Mouse (Mus musculus) liver, embryonic 16.5 days (tissue): Measurements from ENCODE around the gene Zp1. TPM values are rescaled to one million over a fixed set of nuclear protein-coding genes. Genes with fewer than 3 reads are reported as not detected.

Experiments
- ATAC-seq: fragments of 200-750 bp; cut with Nextera tagmentation; 2 replicates; pipeline ENCODE4 v1.8.0; 2017; ENCODE audit warnings: low read depth, mild to moderate bottlenecking, moderate number of reproducible peaks, moderate library complexity
- H3K27ac ChIP-seq: fragments of 300-500 bp; sonication (generic); 2 replicates; pipeline ENCODE4 v1.5.1; 2014; ENCODE audit warnings: mild to moderate bottlenecking, low read length
- H3K27me3 ChIP-seq: fragments of 300-500 bp; sonication (generic); 2 replicates; pipeline ENCODE4 v1.6.1; 2014; ENCODE audit warnings: low read depth, low read length, mixed read lengths; ENCODE audit not compliant: control insufficient read depth, insufficient read depth
- H3K36me3 ChIP-seq: fragments of 300-500 bp; sonication (generic); 2 replicates; pipeline ENCODE4 v1.6.1; 2014; ENCODE audit warnings: mild to moderate bottlenecking; ENCODE audit not compliant: control insufficient read depth, insufficient read depth
- H3K4me1 ChIP-seq: fragments of 300-500 bp; sonication (generic); 2 replicates; pipeline ENCODE4 v1.6.1; 2014; ENCODE audit warnings: low read depth, low read length, mixed read lengths; ENCODE audit not compliant: control insufficient read depth
- H3K4me2 ChIP-seq: fragments of 300-500 bp; sonication (generic); 2 replicates; pipeline ENCODE4 v1.6.1; 2014; ENCODE audit warnings: low read depth, low read length, mixed read lengths
- H3K4me3 ChIP-seq: fragments of 300-500 bp; sonication (generic); 2 replicates; pipeline ENCODE4 v1.5.1; 2014; ENCODE audit warnings: low read depth, mild to moderate bottlenecking, low read length
- H3K9ac ChIP-seq: fragments of 300-500 bp; sonication (generic); 2 replicates; pipeline ENCODE4 v1.6.1; 2014; ENCODE audit warnings: low read depth, low read length
- H3K9me3 ChIP-seq: fragments of 300-500 bp; sonication (generic); replicated peaks from 2 replicates; pipeline ENCODE4 v1.6.1; 2016; ENCODE audit warnings: low read length; ENCODE audit not compliant: control insufficient read depth
- WGBS: fragments of 180-500 bp; shearing (Covaris S2); extraction: QIAGEN DNeasy Blood & Tissue Kit; methylation state at CpG from one replicate; pipeline ENCODE4 v1.1.7; 2014; ENCODE audit not compliant: insufficient replicate concordance; 5-methylcytosine and 5-hydroxymethylcytosine counted together
- polyA plus RNA-seq: library from polyadenylated mRNA; unstranded; fragments of >200 nt; fragmentation: Nextera tagmentation; extraction: Ambion mirVana; gene quantifications from 2 replicates; pipeline ENCODE4 v1.2.1, GENCODE M21; 2015

The Zp1 gene
- polyA plus RNA-seq, 1 experiment from 2014 or later: not detected

GRCm38 (mm10) chr19:10948416-10948815 lies 28.0 kb upstream of the Zp1 start:
- WGBS: under 1% methylated on average over 20 of the region's 20 CpGs

GRCm38 (mm10) chr19:10947219-10947618 lies 26.8 kb upstream of the Zp1 start:
- peak overlapping the region; percentile 17 for H3K27ac ChIP-seq

More at GRCm38 (mm10) chr19:10948416-10948815, 28.0 kb upstream of the Zp1 start:
- H3K4me1 ChIP-seq: peaks cover 25% of the 10 kb centered on the region
- no peak for ATAC-seq
- H3K9ac ChIP-seq: peak overlapping the region; percentile 73
- 0 out of 2 replicates have a peak overlapping the region, but pooled peaks have one; percentile 24 for H3K27ac ChIP-seq
- H3K9me3 ChIP-seq: no peaks in the 10 kb centered on the region
- H3K36me3 ChIP-seq: peaks cover 3% of the 10 kb centered on the region
- peak overlapping the region; percentile 77 for H3K4me3 ChIP-seq
- no peaks in the 10 kb centered on the region for H3K27me3 ChIP-seq
- H3K4me2 ChIP-seq: peak overlapping the region; percentile 90

GRCm38 (mm10) chr19:10946506-10946905 lies 26.1 kb upstream of the Zp1 start:
- no peak for ATAC-seq
- no peaks in the 10 kb centered on the region for H3K27me3 ChIP-seq
- peaks cover 25% of the 10 kb centered on the region for H3K4me1 ChIP-seq
- H3K4me3 ChIP-seq: peak overlapping the region; percentile 77; the same call in 1 of the 2 replicates
- peaks cover 7% of the 10 kb centered on the region for H3K36me3 ChIP-seq
- peak overlapping the region; percentile 17; the same call in 1 of the 2 replicates for H3K27ac ChIP-seq
- H3K4me2 ChIP-seq: peak overlapping the region; percentile 90
- no peaks in the 10 kb centered on the region for H3K9me3 ChIP-seq
- H3K9ac ChIP-seq: no peak overlapping the region
- WGBS: 60% methylated on average over 3 of the region's 3 CpGs

More at GRCm38 (mm10) chr19:10947219-10947618, 26.8 kb upstream of the Zp1 start:
- Histone ChIP-seq H3K36me3 (peaks cover 7% of the 10 kb centered on the region), H3K27me3 (no peaks in the 10 kb centered on the region), H3K4me2 (peak overlapping the region; percentile 90), H3K9ac (peak overlapping the region; percentile 73), H3K4me1 (peaks cover 25% of the 10 kb centered on the region), H3K9me3 (no peaks in the 10 kb centered on the region), H3K4me3 (peak overlapping the region; percentile 77)
- no peak for ATAC-seq
- WGBS: 58% methylated on average over 5 of the region's 5 CpGs

- ATAC-seq: no peak
- peaks cover 7% of the 10 kb centered on the region for H3K36me3 ChIP-seq
- no peak overlapping the region for H3K4me2 ChIP-seq
- 52% methylated on average over 3 of the region's 3 CpGs for WGBS
- no peak overlapping the region for H3K9ac ChIP-seq
- no peak overlapping the region for H3K4me3 ChIP-seq
- no peaks in the 10 kb centered on the region for H3K9me3 ChIP-seq
- H3K27me3 ChIP-seq: no peaks in the 10 kb centered on the region
- peaks cover 31% of the 10 kb centered on the region for H3K4me1 ChIP-seq
- no peak overlapping the region for H3K27ac ChIP-seq
Observed at GRCm38 (mm10) chr19:10943955-10944354, 23.5 kb upstream of the Zp1 start.

GRCm38 (mm10) chr19:10940801-10941457 lies 20.5 kb upstream of the Zp1 start:
- H3K4me2 ChIP-seq: peak overlapping the region; percentile 77
- no peaks in the 10 kb centered on the region; the same call in 1 of the 2 replicates for H3K9me3 ChIP-seq
- H3K4me1 ChIP-seq: peaks cover 21% of the 10 kb centered on the region
- H3K36me3 ChIP-seq: peaks cover 7% of the 10 kb centered on the region
- H3K27ac ChIP-seq: no peak overlapping the region
- no peaks in the 10 kb centered on the region for H3K27me3 ChIP-seq
- peak overlapping the region; percentile 51 for H3K4me3 ChIP-seq
- peak; percentile 30; the same call in 1 of the 2 replicates for ATAC-seq
- peak overlapping the region; percentile 51 for H3K9ac ChIP-seq
- 15% methylated on average over 40 of the region's 40 CpGs for WGBS

- peak; percentile 72 for ATAC-seq
Observed at GRCm38 (mm10) chr19:10940097-10940800, 19.8 kb upstream of the Zp1 start.

GRCm38 (mm10) chr19:10938771-10939170 lies 18.3 kb upstream of the Zp1 start:
- peaks cover 21% of the 10 kb centered on the region for H3K4me1 ChIP-seq
- no peaks in the 10 kb centered on the region; the same call in 1 of the 2 replicates for H3K9me3 ChIP-seq
- 23% methylated on average over 3 of the region's 3 CpGs for WGBS
- no peak for ATAC-seq
- H3K27me3 ChIP-seq: no peaks in the 10 kb centered on the region
- no peak overlapping the region for H3K27ac ChIP-seq
- H3K9ac ChIP-seq: no peak overlapping the region
- H3K36me3 ChIP-seq: peaks cover 3% of the 10 kb centered on the region; the same call in 1 of the 2 replicates
- no peak overlapping the region for H3K4me3 ChIP-seq
- no peak overlapping the region for H3K4me2 ChIP-seq

More at GRCm38 (mm10) chr19:10940097-10940800, 19.8 kb upstream of the Zp1 start:
- Histone ChIP-seq H3K4me2 (peak overlapping the region; percentile 77), H3K4me1 (peaks cover 21% of the 10 kb centered on the region), H3K9ac (peak overlapping the region; percentile 51), H3K9me3 (no peaks in the 10 kb centered on the region; the same call in 1 of the 2 replicates), H3K27ac (no peak overlapping the region), H3K4me3 (peak overlapping the region; percentile 51), H3K36me3 (peaks cover 7% of the 10 kb centered on the region), H3K27me3 (no peaks in the 10 kb centered on the region)
- WGBS: 17% methylated on average over 37 of the region's 37 CpGs

- WGBS: 23% methylated on average over 5 of the region's 5 CpGs
- Histone ChIP-seq H3K36me3 (no peaks in the 10 kb centered on the region; the same call in 1 of the 2 replicates), H3K4me3 (no peak within 1 kb of the TSS), H3K27me3 (no peaks in the 10 kb centered on the region), H3K9me3 (no peaks in the 10 kb centered on the region; the same call in 1 of the 2 replicates), H3K27ac (no peak within 1 kb of the TSS), H3K4me1 (peaks cover 21% of the 10 kb centered on the region), H3K4me2 (no peak within 1 kb of the TSS), H3K9ac (no peak within 1 kb of the TSS)
- peak; percentile 50 for ATAC-seq
Observed at GRCm38 (mm10) chr19:10937110-10937563, 16.7 kb upstream of the Zp1 start, which contains the start of gene Ptgdr2. TSS of gene Ptgdr2 (plus strand) at chr19:10937160.
